Mouse (Mus musculus): ENCODE data around the gene Rbpj.

GRCm38 (mm10) chr5:53543399-53543798, 77.4 kb downstream of the Rbpj start:
- TF ChIP-seq POLR2A (IDR thresholded peaks at IDR 0.05; ENCODE audit: extremely low read depth, insufficient read depth, low read length) (no peak), CTCF (IDR thresholded peaks at IDR 0.05; ENCODE audit: low read depth, low read length) (no peak)

Measured in liver, adult 2 months (tissue).